Mouse (Mus musculus) embryonic facial prominence, embryonic 14.5 days (tissue): Measurements from ENCODE around the gene Atp13a1. TPM values are rescaled to one million over a fixed set of nuclear protein-coding genes. Genes with fewer than 3 reads are reported as not detected.

Experiments used
- ATAC-seq: fragments of 200-750 bp; cut with Nextera tagmentation; 2 replicates; pipeline ENCODE4 v1.8.0; 2017; ENCODE audit warnings: low read depth, moderate number of reproducible peaks, moderate TSS enrichment
- DNase-seq: peaks from one replicate; pipeline ENCODE4 v3.0.0-alpha.2; 2015; ENCODE audit warnings: low spot score
- H3K27ac ChIP-seq: fragments of 300-500 bp; sonication (generic); replicated peaks from 2 replicates; pipeline ENCODE4 v1.5.1; 2014; ENCODE audit warnings: low read depth, mild to moderate bottlenecking, low read length, moderate library complexity
- H3K27me3 ChIP-seq: fragments of 300-500 bp; sonication (generic); replicated peaks from 2 replicates; pipeline ENCODE4 v1.6.1; 2014; ENCODE audit warnings: low read length; ENCODE audit not compliant: control insufficient read depth, insufficient read depth
- H3K36me3 ChIP-seq: fragments of 300-500 bp; sonication (generic); 2 replicates; pipeline ENCODE4 v1.6.1; 2014; ENCODE audit warnings: low read length, mixed read lengths; ENCODE audit not compliant: control insufficient read depth, insufficient read depth
- H3K4me1 ChIP-seq: fragments of 300-500 bp; sonication (generic); 2 replicates; pipeline ENCODE4 v1.6.1; 2014; ENCODE audit warnings: antibody characterized with exemption, low read length; ENCODE audit not compliant: control insufficient read depth, insufficient read depth
- H3K4me2 ChIP-seq: fragments of 300-500 bp; sonication (generic); 2 replicates; pipeline ENCODE4 v1.6.1; 2014; ENCODE audit warnings: low read depth, mild to moderate bottlenecking, low read length, moderate library complexity, mixed read lengths
- H3K4me3 ChIP-seq: fragments of 300-500 bp; sonication (generic); 2 replicates; pipeline ENCODE4 v1.5.1; 2014; ENCODE audit warnings: low read depth, mild to moderate bottlenecking, low read length
- H3K9ac ChIP-seq: fragments of 300-500 bp; sonication (generic); 2 replicates; pipeline ENCODE4 v1.6.1; 2014; ENCODE audit warnings: low read depth, mild to moderate bottlenecking, low read length, moderate library complexity, mixed read lengths
- H3K9me3 ChIP-seq: fragments of 300-500 bp; sonication (generic); 2 replicates; pipeline ENCODE4 v1.6.1; 2016; ENCODE audit warnings: low read length; ENCODE audit not compliant: control insufficient read depth
- WGBS: fragments of 180-500 bp; shearing (Covaris S2); extraction: QIAGEN DNeasy Blood & Tissue Kit; methylation state at CpG from one replicate; pipeline ENCODE4 v1.1.7; 2014; 5-methylcytosine and 5-hydroxymethylcytosine counted together
- polyA plus RNA-seq: library from polyadenylated mRNA; unstranded; fragments of >200 nt; fragmentation: Nextera tagmentation; extraction: Ambion mirVana; gene quantifications from 2 replicates; pipeline ENCODE4 v1.2.1, GENCODE M21; 2014

Atp13a1 gene
- polyA plus RNA-seq, result 41.8 and 42.9 TPM in 2 replicates

DNA sequence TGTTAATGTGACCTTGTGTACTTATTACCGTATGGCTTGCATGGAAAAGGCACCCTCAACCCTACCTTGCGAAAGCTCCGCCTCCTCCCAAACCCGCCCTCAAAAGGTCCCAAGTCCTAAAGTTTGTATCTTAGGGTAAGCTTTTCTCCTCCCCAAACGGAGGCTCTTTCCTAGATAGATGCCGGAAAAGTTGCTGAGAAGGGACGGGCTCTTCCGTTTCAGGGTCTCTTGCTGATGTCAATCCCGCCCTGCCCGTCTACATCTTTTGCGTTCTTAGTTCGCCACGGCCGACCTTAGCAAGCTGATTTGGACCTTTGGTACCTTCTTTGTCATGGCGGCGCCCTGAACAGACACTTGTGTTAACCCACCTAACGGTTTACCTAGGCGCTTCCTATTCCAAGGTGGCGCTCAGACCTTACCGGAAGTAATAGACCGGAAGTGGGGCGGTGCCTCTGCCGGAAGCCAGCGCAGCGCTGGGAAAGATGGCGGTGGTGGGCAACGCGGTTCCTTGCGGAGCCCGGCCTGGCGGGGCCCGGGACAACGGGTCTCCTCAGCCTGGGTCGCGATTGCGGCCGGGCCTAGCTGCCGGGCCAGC, at the start of gene Atp13a1, which contains the start of gene Zfp866:
Gene Atp13a1, plus strand, starts transcription at position 391 of the 595 bp plus-strand sequence.
Gene Zfp866, minus strand, starts transcription at position 406 of the 595 bp plus-strand sequence.
- H3K4me1 ChIP-seq, result peaks cover 17% of the 10 kb centered on the region
- H3K27me3 ChIP-seq, result no peaks in the 10 kb centered on the region
- DNase-seq, result peak; percentile 95
- peak within 1 kb of the TSS; percentile 94 for H3K9ac ChIP-seq
- H3K4me2 ChIP-seq, result peak within 1 kb of the TSS; percentile 76
- no peaks in the 10 kb centered on the region for H3K9me3 ChIP-seq
- H3K27ac ChIP-seq, result peak within 1 kb of the TSS; percentile 89
- peak; percentile 97 for ATAC-seq
- peaks cover 28% of the 10 kb centered on the region for H3K36me3 ChIP-seq
- 1% methylated on average over 37 of the region's 38 CpGs for WGBS
- peak within 1 kb of the TSS; percentile 100 for H3K4me3 ChIP-seq

GRCm38 (mm10) chr8:69741231-69741630, 49.7 kb upstream of the Atp13a1 start:
- DNase-seq (peak; percentile 11), ATAC-seq (no peak)
- no peaks in the 10 kb centered on the region for H3K27me3 ChIP-seq
- H3K4me1 ChIP-seq, result no peaks in the 10 kb centered on the region
- H3K9ac ChIP-seq, result no peak overlapping the region
- no peak overlapping the region for H3K4me3 ChIP-seq
- WGBS, result 80% methylated on average over 2 of the region's 2 CpGs
- H3K4me2 ChIP-seq, result no peak overlapping the region
- no peaks in the 10 kb centered on the region for H3K9me3 ChIP-seq
- peaks cover 19% of the 10 kb centered on the region for H3K36me3 ChIP-seq
- H3K27ac ChIP-seq, result no peak overlapping the region

GRCm38 (mm10) chr8:69749544-69750454, 41.2 kb upstream of the Atp13a1 start, which contains the start of gene Zfp963:
Gene Zfp963 (minus strand): TSS chr8:69749970.
- WGBS, result 4% methylated on average over 45 of the region's 48 CpGs
- peak within 1 kb of the TSS; percentile 54 for H3K4me3 ChIP-seq
- DNase-seq (peak; percentile 97), ATAC-seq (peak; percentile 99)
- no peaks in the 10 kb centered on the region for H3K27me3 ChIP-seq
- H3K9ac ChIP-seq, result peak within 1 kb of the TSS; percentile 88
- H3K27ac ChIP-seq, result peak within 1 kb of the TSS; percentile 97
- H3K4me1 ChIP-seq, result peaks cover 11% of the 10 kb centered on the region; the same call in 1 of the 2 replicates
- peak within 1 kb of the TSS; percentile 51 for H3K4me2 ChIP-seq
- peaks cover 4% of the 10 kb centered on the region; the same call in 1 of the 2 replicates for H3K36me3 ChIP-seq
- no peaks in the 10 kb centered on the region for H3K9me3 ChIP-seq

GRCm38 (mm10) chr8:69752437-69752836, 38.5 kb upstream of the Atp13a1 start:
- Histone ChIP-seq H3K9me3 (no peaks in the 10 kb centered on the region), H3K4me1 (peaks cover 11% of the 10 kb centered on the region; the same call in 1 of the 2 replicates), H3K36me3 (peaks cover 19% of the 10 kb centered on the region), H3K27ac (no peak overlapping the region), H3K4me3 (no peak overlapping the region), H3K27me3 (no peaks in the 10 kb centered on the region), H3K9ac (no peak overlapping the region), H3K4me2 (no peak overlapping the region)
- ATAC-seq, result no peak
- DNase-seq, result no peak
- 89% methylated on average over 2 of the region's 2 CpGs for WGBS

DNA sequence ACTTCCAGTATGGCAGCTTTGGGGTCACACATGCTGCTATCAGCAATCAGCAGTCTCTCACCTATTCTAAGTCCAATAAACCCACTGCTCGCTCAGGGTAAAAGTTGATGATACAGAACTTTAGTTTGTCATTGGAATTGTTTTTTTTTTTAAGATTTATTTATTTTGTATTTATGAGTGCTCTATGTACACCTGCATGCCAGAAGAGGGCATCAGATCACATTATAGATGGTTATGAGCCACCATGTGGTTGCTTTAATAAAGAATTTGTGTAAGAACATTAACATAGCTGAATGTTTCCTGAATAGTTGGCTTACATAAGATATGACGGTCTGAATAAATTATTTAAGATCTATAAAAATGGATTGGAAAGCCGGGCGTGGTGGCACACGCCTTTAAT, 32.6 kb upstream of the Atp13a1 start:
- H3K27me3 ChIP-seq, result no peaks in the 10 kb centered on the region
- H3K36me3 ChIP-seq, result peaks cover 51% of the 10 kb centered on the region
- no peaks in the 10 kb centered on the region for H3K9me3 ChIP-seq
- DNase-seq, result no peak
- no peak overlapping the region for H3K4me3 ChIP-seq
- H3K4me1 ChIP-seq, result no peaks in the 10 kb centered on the region
- no peak for ATAC-seq
- 94% methylated on average over 5 of the region's 5 CpGs for WGBS
- no peak overlapping the region for H3K4me2 ChIP-seq
- H3K27ac ChIP-seq, result no peak overlapping the region
- no peak overlapping the region for H3K9ac ChIP-seq

DNA sequence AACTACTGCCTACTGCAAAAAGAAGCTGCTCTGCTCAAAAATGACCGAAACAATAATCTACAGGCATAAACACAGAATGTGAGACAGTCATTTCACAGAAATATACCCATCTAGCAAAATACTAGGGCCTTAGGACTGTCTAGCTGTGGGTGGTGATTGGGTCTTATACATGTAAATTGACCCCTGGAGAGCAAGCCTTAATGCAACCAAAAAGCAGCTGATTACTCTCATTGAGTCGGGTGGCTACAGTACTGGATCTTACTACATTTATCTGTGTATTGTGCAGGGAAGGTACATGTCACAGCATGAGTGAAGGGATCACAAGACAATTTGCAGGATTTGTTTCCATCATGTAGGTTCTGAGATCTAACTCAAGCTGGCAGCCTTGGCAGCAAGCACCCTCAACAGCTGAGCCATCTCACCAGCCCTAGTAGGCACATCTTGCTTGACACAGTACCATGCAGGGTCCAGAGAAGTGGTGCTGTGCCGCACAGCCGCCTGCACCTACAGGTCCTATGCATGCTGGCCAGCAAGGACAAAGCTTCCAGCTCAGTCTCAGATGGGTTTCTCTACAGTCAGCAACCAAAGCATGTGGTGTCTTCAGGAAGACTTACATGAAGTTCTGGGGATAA, 29.0 kb upstream of the Atp13a1 start:
- no peaks in the 10 kb centered on the region for H3K4me1 ChIP-seq
- peaks cover 17% of the 10 kb centered on the region for H3K9me3 ChIP-seq
- no peak overlapping the region for H3K4me2 ChIP-seq
- H3K36me3 ChIP-seq, result peaks cover 71% of the 10 kb centered on the region
- 87% methylated on average over 4 of the region's 4 CpGs for WGBS
- H3K4me3 ChIP-seq, result no peak overlapping the region
- H3K27me3 ChIP-seq, result no peaks in the 10 kb centered on the region
- DNase-seq, result no peak
- H3K27ac ChIP-seq, result no peak overlapping the region
- no peak for ATAC-seq
- H3K9ac ChIP-seq, result no peak overlapping the region

GRCm38 (mm10) chr8:69771221-69771620, 19.7 kb upstream of the Atp13a1 start:
- Histone ChIP-seq H3K4me1 (peaks cover 15% of the 10 kb centered on the region), H3K9ac (no peak overlapping the region), H3K27me3 (no peaks in the 10 kb centered on the region), H3K36me3 (peaks cover 36% of the 10 kb centered on the region), H3K4me3 (no peak overlapping the region), H3K9me3 (peaks cover 17% of the 10 kb centered on the region), H3K27ac (no peak overlapping the region), H3K4me2 (no peak overlapping the region)
- DNase-seq (no peak), ATAC-seq (no peak)
- WGBS, result 83% methylated on average over 9 of the region's 9 CpGs

- Histone ChIP-seq H3K9me3 (peaks cover 8% of the 10 kb centered on the region), H3K27ac (no peak overlapping the region), H3K27me3 (no peaks in the 10 kb centered on the region), H3K36me3 (peaks cover 27% of the 10 kb centered on the region), H3K4me3 (no peak overlapping the region), H3K4me2 (no peak overlapping the region), H3K4me1 (peaks cover 15% of the 10 kb centered on the region), H3K9ac (no peak overlapping the region)
- DNase-seq (no peak), ATAC-seq (no peak)
- 87% methylated on average over 2 of the region's 2 CpGs for whole genome bisulfite sequencing
Observed at GRCm38 (mm10) chr8:69772106-69772505, 18.9 kb upstream of the Atp13a1 start.
